Mouse (Mus musculus) urinary bladder, adult 2 months (tissue): ENCODE data around the gene Slc35f6. TPM values are rescaled to one million over a fixed set of nuclear protein-coding genes. Genes with fewer than 3 reads are reported as not detected.

ENCODE experiments used
- DNase-seq: peaks from one replicate; pipeline ENCODE4 v3.0.0; 2022; ENCODE audit warnings: low spot score
- polyA plus RNA-seq: library from polyadenylated mRNA; depleted of rRNA; stranded (reverse); fragments of >200 nt; gene quantifications from 2 replicates; pipeline ENCODE4 v1.2.3, GENCODE M21; 2012; rRNA removed

Gene Slc35f6
- 51.3 and 51.9 TPM in 2 replicates for polyA plus RNA-seq

- peak; percentile 85 for DNase-seq
These were observed at the start of gene Slc35f6 for GRCm38 (mm10) chr5:30647815-30648560. TSS of gene Slc35f6 (plus strand) at chr5:30647933.

GRCm38 (mm10) chr5:30601397-30601796 is 46.3 kb upstream of the Slc35f6 start:
- no peak for DNase-seq

DNA sequence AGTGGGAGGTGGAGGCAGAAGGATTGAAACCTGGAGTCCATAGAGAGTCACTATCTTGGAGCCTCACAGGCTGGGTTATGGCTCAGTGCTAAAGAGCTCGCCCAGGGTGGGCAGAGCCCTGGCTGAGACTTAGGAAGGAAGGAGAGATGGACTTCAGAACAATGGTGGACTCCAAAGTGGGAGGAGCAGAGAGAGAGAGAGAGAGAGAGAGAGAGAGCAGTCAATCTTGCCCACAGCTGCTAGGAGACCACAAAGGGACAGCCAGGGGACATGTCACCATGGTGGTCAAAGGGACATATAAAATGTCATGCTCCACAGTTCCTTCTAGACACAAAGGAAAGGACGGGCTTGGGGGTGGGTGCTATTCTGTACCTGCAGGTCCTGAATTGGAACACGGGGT is 44.5 kb upstream of the Slc35f6 start:
- no peak for DNase-seq

DNA sequence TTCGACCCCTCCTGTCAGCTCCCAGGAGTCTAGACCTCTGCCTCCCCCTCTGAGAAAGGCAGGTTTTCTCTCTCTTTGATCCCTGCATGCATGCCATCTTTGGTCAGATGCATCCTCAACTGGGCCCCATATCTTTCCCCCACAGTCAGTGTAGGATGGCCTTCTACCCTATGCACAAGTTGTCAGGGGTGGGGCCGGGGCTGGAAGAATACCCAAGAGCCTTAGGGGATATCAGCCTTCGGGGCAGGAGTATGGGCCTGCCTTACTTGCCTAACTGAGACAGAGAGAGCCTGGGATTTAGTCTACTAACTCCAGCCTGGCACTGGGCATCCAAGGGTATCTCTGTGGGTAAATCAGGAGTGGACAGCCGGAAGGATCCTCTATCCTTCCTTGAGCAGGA is 43.8 kb upstream of the Slc35f6 start:
- no peak for DNase-seq

- no peak for DNase-seq
These were observed 43.0 kb upstream of the Slc35f6 start for GRCm38 (mm10) chr5:30604769-30605188.

DNA sequence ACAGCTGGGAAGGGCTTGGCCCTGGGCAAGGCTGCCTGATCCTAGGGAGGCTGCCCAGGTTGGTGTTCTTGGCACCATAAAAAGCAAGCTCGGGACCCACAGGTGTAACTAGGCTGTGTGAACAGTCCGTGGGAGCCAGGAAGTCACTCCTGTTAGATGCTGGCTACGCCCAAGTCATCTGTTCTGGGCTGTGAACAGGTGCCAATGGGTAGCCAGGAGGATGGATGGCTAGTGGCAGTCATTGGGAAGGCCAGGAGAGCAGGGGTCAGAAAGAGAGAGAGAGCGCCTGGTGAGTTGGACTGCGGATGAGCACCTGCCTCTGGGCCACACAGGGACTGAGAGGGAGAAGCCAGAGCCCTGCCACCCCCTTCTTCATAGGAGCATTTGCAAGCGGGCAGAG is 42.1 kb upstream of the Slc35f6 start:
- no peak for DNase-seq

GRCm38 (mm10) chr5:30606424-30607073 is 41.2 kb upstream of the Slc35f6 start:
- no peak for DNase-seq

DNA sequence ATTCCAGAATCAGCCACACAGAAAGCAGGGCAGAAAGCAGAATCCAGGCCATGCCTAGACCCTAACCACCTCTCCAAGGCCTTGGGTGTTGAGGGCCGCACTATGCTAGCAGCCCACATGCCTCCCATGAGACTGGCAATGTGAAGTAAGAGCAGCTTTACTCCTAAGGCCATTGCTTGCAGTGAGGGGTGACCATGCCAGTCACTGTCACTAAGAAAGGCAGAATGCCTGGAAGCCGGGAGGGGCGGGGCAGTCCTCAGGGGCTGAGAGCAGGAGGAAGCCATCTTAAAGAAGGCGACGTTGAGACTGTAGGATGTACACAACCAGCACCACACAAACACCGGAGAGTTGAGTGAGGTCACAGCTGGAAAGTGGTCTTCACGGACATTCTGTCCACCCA is 38.6 kb upstream of the Slc35f6 start:
- no peak for DNase-seq

DNA sequence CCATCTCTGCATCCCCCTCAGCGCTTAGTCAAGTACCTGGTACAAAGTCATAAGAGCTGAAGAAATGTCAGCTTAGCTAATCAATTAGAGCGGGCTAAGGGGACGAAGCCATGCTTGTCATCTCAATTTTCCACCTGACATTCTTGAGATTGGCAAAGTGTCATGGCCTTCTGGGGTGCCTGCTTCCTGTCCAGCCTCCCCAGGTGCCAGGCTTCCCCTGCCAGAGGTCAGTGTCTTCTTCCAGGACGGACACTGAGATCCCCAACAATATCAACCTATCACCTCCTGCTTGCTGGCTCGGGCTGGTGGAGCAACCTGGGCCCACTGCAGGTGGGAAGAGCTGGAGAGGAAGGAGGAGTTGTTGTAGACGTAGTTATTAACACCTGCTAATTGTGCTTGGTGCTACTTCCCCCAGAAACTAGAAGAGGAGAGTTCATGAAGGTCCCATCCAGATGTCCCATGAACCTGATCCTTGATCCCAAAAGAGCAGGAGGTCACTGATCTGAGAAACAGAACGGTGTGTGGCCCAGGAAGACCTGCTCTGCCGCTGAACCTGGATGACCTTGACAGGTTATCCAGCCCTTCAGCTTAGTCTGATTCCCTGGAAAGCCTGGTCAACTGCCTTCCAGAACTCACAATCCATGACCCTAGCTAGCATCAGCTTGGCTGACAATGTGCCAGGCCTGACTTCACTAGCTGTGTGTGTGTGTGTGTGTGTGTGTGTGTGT is 37.7 kb upstream of the Slc35f6 start:
- DNase-seq: no peak

- no peak for DNase-seq
These were observed 36.6 kb upstream of the Slc35f6 start for GRCm38 (mm10) chr5:30611091-30611490.

DNA sequence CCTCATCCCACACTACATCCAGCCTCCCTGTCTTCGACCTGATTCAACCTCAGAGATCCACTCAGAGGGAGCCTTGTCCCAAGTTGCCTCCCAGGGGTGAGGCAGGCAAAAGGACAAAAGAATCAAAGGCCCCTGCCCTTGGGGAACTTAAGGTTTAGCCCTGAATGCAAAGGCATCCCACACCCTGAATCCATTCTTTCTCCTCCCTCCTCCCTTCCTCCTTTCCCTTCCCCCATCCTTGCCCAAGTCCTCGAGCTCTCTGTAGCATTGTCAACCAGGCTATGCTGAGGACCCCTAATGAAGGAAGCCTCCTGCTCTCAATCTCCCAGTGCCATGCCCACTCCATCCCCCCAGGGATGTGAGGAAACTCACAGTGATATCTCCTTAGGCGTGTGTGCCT is 36.0 kb upstream of the Slc35f6 start:
- no peak for DNase-seq

DNA sequence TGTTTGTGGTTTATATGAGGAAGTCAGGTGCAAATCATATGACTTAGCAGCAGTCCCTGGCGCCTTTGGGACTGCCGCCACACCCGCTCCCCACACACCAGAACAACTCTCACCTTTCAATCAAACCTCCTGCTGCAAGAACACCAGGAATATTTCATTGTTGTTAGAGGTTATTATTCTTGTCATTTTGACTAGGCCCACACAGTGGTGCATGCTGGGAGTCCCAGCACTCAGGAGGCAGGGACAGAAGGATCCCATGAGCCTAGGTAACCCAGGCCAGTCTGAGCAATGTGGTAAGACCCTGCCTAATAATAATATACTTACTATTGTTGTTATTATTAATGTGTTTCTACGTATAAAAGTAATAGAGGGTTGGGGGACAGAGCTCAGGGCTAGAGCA is 35.2 kb upstream of the Slc35f6 start:
- DNase-seq: no peak

DNA sequence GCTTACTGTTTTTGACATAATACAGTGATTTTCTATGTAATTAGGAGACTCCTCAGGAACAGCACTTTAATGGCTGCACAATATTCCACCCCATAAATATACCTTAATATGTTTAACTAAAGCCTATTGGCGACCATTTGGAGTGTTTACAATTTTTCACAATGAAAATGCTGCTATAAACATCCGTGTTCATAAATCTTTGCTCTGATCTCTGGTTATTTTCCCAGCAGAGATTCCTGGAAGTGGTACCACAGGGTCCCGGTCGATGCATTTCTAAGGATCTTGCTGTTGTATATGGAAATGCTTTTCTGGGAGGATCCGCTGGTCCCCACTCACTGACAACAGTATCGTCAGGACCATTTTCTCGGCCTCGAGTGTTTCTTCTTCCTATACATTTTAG is 34.5 kb upstream of the Slc35f6 start:
- no peak for DNase-seq

DNA sequence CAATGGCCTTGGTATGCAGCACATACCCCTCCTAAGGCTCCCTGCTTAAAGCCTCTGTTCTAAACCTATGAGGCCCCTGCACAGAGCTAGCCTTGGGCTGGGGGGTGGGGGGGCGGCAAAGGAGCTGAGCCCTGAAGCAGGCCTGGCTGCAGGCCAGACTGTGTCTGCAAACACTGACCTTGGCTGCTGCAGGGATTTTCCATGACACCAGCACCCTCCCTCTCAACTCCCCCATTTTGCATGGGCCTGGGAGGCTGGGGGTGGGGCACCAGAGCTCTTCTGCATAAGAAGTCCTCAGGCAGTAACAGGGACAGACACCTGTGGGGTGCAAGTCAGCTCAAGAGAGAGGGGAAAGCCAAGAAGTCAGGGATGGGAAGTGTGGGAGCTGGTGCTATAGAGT is 33.5 kb upstream of the Slc35f6 start:
- DNase-seq: no peak

- DNase-seq: no peak
These were observed 32.3 kb upstream of the Slc35f6 start for GRCm38 (mm10) chr5:30615416-30615815.

- DNase-seq: no peak
These were observed 31.9 kb upstream of the Slc35f6 start for GRCm38 (mm10) chr5:30615819-30616218.

GRCm38 (mm10) chr5:30616644-30617043 is 31.1 kb upstream of the Slc35f6 start:
- no peak for DNase-seq

- no peak for DNase-seq
These were observed 30.4 kb upstream of the Slc35f6 start for GRCm38 (mm10) chr5:30617357-30617756.

- DNase-seq: no peak
These were observed 29.9 kb upstream of the Slc35f6 start for GRCm38 (mm10) chr5:30617851-30618250.

- DNase-seq: no peak
These were observed 29.2 kb upstream of the Slc35f6 start for GRCm38 (mm10) chr5:30618376-30619003.

DNA sequence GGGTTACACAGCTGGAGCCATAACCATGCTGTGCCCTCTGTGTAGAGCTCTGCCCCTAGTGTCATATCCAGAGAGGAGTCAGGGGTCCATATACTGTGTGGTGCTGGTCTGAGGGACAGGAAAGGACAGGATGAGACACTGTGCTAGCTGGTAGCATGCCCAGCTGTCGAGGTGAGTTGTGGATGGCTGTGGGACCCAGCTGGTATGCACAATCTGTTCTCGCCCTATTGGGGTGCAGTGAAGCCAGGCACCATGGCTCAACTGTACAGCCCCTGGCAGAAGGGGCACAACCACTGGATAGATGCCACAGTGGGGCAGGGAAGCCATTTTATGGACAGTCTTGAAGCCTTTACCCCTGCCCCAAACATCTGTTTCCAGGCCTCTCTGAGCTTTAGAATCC is 28.5 kb upstream of the Slc35f6 start:
- no peak for DNase-seq

GRCm38 (mm10) chr5:30620567-30620966 is 27.2 kb upstream of the Slc35f6 start:
- no peak for DNase-seq
